Mouse (Mus musculus): Measurements from ENCODE around the gene Brix1.

Brix1 gene

GRCm38 (mm10) chr15:10463555-10463954, 22.2 kb downstream of the Brix1 start:
- ATAC-seq (ENCODE audit: insufficient number of reproducible peaks, low FRiP score, low TSS enrichment) = no peak

- ATAC-seq (ENCODE audit: insufficient number of reproducible peaks, low FRiP score, low TSS enrichment) = no peak
Measured at GRCm38 (mm10) chr15:10460986-10461385, 24.8 kb downstream of the Brix1 start.

- no peak for ATAC-seq (ENCODE audit: insufficient number of reproducible peaks, low FRiP score, low TSS enrichment)
Measured at GRCm38 (mm10) chr15:10447102-10447501, 38.6 kb downstream of the Brix1 start.

GRCm38 (mm10) chr15:10442275-10442674, 43.5 kb downstream of the Brix1 start:
- ATAC-seq (ENCODE audit: insufficient number of reproducible peaks, low FRiP score, low TSS enrichment) = no peak

- ATAC-seq (ENCODE audit: insufficient number of reproducible peaks, low FRiP score, low TSS enrichment) = no peak
Measured at GRCm38 (mm10) chr15:10441493-10441892, 44.3 kb downstream of the Brix1 start.

GRCm38 (mm10) chr15:10439963-10440362, 45.8 kb downstream of the Brix1 start:
- ATAC-seq (ENCODE audit: insufficient number of reproducible peaks, low FRiP score, low TSS enrichment) = no peak

GRCm38 (mm10) chr15:10436893-10437292, 48.9 kb downstream of the Brix1 start:
- ATAC-seq (ENCODE audit: insufficient number of reproducible peaks, low FRiP score, low TSS enrichment) = no peak

- no peak for ATAC-seq (ENCODE audit: insufficient number of reproducible peaks, low FRiP score, low TSS enrichment)
Measured at GRCm38 (mm10) chr15:10426545-10427266, 59.0 kb downstream of the Brix1 start.

- no peak for ATAC-seq (ENCODE audit: insufficient number of reproducible peaks, low FRiP score, low TSS enrichment)
Measured at GRCm38 (mm10) chr15:10426124-10426523, 59.6 kb downstream of the Brix1 start.

Data from cerebellum, adult (tissue).